Mouse (Mus musculus) hindbrain, embryonic 12.5 days (tissue): ENCODE results near the gene Gm49601. TPM values are rescaled to one million over a fixed set of nuclear protein-coding genes. Genes with fewer than 3 reads are reported as not detected.

Experiments
- polyA plus RNA-seq: library from polyadenylated mRNA; unstranded; fragments of >200 nt; fragmentation: Nextera tagmentation; extraction: Ambion mirVana; gene quantifications from 2 replicates; pipeline ENCODE4 v1.2.1, GENCODE M21; 2016

Gene Gm49601
- polyA plus RNA-seq, 1 experiment from 2014 or later = 12.6 TPM

Other genes with a start within 250 kb of the Gm49601 start
- gene Txnrd2, start 200.0 kb downstream of the Gm49601 start, polyA plus RNA-seq = 20.2 and 20.3 TPM in 2 replicates
- gene Comt, start 199.6 kb downstream of the Gm49601 start, polyA plus RNA-seq = 58.4 and 60.3 TPM in 2 replicates
- 11.5 and 12.4 TPM in 2 replicates for gene Gnb1l, start 127.7 kb downstream of the Gm49601 start, polyA plus RNA-seq
- gene Rtl10, start 127.5 kb downstream of the Gm49601 start, polyA plus RNA-seq = 2.3 and 2.9 TPM in 2 replicates
- gene Tbx1, start 35.8 kb downstream of the Gm49601 start, polyA plus RNA-seq = 15.4 and 15.5 TPM in 2 replicates
- gene Gp1bb, start 4.0 kb downstream of the Gm49601 start, polyA plus RNA-seq = 10.1 and 11.1 TPM in 2 replicates
- gene Sept5, start 3.5 kb upstream of the Gm49601 start, polyA plus RNA-seq = 98.7 and 105 TPM in 2 replicates
- 30.0 and 35.1 TPM in 2 replicates for gene Cldn5, start 150.4 kb upstream of the Gm49601 start, polyA plus RNA-seq
- 96.5 and 115 TPM in 2 replicates for gene Ufd1, start 185.4 kb upstream of the Gm49601 start, polyA plus RNA-seq
- gene Cdc45, start 185.6 kb upstream of the Gm49601 start, polyA plus RNA-seq = 27.3 and 28.1 TPM in 2 replicates
- gene 2510002D24Rik, start 210.2 kb upstream of the Gm49601 start, polyA plus RNA-seq = 28.4 and 32.7 TPM in 2 replicates
- not detected in 2 replicates for gene Gm28539, start 210.2 kb upstream of the Gm49601 start, polyA plus RNA-seq